Mouse (Mus musculus) telencephalon, adult 2 months (tissue): ENCODE data around the gene Eif1.
"Not testable (repeated sequence)": the region's sequence is repeated elsewhere in the genome, so short reads cannot be mapped to it uniquely, and the experiment has no call there.

Experiments used
- DNase-seq: peaks from one replicate; pipeline ENCODE4 v3.0.0-alpha.2; 2011; ENCODE audit warnings: low read depth, low spot score

The Eif1 gene

DNA sequence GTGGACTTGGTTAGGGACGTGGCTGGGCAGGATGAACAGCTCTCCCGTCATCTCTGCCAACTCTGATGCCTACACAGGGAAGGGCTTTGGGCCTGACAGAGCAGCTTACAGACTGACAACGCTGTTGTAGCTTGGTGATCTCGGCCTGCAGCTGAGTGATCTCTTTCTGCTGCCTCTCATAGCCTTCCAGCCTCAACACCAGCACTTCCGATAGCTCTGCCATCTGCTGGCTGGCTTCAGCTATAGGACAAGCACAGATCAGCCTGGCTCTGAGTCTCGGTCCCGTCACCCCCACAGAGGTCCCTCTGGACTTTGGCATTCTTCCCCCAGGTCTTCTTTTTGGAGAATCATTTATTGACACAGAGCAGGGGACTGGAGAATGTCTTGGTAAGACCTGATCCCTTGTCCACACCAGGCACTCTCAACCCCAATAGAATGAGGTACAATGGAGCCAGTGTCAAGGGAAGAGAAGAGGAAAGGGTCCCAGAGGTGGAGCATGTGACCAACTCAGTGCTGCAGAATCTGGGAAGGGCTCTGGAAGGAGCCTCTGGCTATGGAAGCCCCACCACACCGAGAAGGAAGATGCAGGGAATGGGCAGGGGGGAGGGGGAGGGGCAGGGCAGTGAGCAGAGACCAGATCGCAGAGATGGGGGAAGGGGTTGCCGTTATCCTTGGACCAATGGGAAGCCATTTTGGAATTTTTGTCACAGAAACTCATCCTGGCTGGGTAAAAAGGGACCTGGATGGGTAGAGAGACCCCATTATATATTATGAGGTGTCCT lies 32.6 kb downstream of the Eif1 start:
- peak; percentile 40 for DNase-seq

DNA sequence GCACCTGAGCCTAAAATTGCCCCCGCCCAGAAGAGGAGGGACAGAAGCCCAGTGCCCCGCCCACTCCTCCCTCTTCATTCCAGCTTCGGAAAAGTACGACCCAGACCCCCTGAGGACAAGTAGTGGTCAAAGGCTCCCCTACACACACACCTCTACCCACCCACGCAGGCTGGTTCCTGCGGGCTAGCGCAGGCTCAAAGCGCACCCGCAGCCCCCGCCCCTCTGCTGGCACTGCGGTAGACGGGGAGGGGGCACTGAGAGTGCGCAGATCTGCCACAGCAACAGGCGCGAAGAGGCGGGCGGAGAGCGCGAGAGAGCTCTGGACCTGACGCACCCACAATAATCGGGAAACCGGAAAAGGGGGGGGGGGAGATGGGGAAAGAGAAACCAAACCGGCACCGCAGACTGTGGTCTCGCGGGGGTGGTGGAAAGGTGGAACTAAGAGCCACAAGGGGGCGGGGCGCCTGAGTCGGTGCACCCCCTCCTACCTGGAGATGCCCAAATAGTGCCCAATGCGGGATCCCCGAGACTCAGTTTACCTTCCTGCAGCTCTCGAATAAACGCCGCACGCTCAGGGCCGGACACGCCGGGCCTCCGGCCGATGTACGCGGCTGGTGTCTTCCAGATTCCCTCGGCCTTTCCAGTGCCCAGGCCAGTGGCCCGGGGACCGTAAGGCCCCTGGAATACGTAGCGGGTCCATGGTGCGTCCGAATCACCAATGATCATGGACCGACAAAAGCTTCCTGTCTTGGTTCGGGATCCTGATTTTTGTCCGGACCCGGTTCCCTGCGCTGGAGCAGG lies 35.7 kb downstream of the Eif1 start:
- DNase-seq = no peak

DNA sequence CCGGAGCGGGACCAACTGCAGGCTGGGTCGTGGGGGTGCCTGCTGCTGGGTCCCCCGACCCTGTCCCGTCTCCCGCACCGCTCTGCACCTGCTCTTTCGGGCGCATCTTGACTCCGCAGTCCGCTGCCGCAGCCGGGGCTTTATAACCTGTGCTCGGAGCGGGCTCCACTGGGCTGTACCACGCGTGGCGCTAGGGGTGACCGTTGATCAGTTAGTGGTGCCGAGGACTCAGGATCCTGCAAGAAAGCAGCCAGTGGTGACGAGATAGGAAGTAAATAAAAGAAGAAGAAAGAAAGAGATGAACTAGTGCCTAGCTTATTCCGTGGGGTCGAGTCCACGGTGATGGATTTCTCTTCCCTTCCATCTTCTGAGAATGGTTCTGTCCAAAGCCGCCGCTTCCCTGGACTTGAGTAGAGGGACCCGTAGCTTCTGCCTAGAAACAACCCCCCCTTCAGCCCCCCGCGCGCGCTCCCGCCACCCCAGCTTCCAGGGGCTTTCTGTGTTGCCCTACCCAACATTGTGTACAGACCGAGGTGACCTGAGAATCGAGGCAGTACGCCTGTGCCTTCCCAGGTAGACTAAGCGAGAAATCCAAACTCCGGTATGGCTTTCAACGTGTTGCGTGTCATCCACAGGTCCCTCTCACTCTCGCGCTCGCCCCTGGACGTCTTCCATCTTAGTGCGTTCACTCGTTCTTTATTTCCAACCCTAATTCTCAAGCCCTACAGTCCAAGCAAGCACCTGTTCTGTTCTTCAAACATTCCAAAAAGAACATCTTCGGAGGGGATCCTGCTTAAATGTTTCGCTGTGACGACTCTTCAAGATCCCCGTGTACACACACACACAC lies 36.5 kb downstream of the Eif1 start, which contains the start of gene Hap1:
TSS of gene Hap1 (minus strand) at position 157 of the 847 bp plus-strand sequence.
- DNase-seq = peak; percentile 71

DNA sequence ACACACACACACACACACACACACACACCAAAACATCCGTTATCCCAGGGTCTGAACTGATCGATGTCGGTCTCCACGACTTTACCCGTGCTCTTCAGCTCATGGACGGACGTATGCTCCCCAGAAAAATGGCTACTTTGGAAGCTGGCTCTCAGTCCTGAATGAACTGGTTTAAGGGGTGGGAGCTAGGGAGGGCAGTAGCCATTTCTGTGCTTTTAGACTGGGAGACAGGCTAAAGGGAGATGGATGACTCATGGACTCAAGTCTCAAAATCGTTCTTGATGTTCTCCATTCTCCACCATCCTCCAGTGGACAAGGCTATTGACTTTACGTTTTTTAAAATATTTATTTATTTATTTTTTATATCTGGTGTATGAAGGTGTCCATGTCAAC lies 37.1 kb downstream of the Eif1 start:
- DNase-seq = no peak

DNA sequence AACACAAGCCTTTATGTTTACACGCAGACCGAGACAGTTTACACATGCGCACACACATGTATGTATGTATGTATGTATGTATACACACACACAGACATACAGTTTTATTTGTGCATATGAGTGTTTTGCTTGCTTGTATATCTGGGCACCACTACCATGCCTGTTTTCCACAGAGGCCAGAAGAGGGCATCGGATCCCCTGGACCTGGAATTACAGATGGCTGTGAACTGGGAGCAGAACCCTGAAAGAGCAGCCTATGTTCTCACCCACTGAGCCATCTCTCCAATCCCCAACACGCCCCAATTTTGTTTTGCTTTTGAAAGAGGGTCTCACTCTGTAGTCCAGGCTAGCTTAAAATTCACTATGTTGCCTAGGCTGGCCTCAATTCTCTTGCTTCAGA lies 37.7 kb downstream of the Eif1 start:
- no peak for DNase-seq

DNA sequence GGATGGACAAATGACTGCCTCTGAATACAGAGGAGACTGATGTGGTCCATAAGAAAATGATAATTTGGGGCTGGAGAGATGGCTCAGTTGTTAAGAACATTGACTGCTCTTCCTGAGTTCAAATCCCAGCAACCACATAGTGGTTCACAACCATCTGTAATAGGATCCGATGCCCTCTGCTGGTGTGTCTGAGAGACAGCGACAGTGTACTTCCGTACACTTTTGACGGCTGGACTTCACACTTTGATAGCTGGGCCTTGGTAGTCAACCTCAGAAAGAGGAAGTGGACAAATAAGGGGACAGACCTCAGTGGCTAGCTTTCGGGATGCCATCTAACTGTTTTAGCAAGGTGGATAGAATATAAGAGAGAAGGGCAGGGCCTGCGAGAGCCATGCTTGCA lies 40.5 kb downstream of the Eif1 start:
- DNase-seq = no peak

DNA sequence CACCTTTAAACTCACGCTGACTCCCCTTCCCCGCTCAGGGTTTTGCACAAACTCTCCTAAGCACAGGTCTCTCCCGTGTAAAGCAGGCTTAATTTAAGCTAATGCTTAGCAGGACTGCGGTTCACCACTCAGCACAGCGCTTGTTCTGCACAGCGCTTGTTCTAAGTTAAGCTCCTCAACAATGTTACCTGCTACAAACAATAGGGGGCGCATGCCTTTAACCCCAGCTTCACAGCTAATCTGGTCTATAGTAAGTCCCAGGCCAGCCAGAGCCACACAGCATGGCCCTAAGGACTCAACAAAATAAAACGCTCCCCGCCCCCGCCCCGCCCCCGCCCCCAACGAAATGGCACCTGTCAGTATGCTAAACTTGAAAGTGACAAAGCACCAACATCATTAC lies 41.4 kb downstream of the Eif1 start:
- not testable (repeated sequence) for DNase-seq

DNA sequence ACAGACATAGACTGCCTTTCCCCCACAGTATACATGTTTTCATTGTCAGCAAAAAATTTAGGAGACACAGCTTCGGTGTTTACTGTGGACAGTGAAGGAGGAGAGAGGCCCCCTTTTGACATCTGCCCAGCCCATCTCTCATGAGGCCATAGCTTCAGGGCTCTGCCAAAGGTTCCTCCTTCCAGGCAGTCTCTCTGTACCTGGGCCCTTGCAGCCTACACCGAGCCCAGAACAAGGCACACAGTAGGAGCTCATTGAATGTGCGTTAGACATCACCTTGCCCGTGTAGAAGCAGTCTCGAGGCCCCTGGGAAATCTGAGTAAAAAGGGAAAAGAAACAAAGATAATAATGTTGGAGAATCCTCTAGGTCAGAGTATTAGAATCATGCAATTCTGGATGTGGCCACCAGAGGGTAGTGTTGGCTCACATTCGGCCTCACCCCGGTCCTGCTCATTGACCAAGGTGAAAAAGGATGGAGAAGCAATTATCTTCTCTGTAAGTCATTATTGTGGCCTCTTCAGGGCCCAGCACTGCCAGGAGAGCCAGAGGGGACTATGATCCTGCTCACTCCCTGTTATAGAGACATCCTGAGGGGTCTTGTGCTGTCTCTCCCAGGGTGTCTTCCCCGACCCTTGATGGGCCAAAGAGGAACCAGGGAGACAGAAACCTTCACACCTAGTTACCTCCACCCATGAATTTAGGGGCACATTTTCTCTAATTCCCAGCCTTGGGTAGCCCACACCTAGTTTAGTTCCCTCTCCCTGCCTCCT lies 42.7 kb downstream of the Eif1 start:
- no peak for DNase-seq

DNA sequence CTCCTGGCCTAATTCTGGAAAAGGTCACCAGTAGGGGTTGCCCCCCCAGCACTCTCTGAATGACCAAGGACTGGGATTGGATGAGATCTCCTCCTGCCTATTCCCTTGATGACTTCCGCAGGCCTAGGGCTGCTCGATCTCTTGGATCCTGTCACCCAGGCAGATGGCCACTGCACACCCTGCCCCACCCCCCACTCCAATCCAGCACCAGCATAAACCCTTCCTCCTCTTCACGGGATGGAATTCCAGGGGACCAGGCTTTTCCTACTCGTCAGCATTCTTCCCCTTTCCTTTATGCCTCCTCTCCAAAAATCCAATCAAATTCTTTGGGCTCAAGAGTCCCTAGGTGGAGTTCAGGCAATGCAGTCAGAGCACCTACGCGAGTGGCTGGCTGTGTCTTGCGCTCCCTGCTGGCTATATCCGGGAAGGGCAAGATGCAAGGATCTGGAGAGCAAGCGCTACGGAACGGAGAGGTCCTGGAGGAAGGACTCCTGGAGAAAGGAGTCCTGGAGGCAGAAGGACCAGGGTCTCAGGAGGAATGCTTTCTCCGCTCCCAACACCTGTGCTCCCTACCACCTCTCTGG lies 43.4 kb downstream of the Eif1 start:
- no peak for DNase-seq

DNA sequence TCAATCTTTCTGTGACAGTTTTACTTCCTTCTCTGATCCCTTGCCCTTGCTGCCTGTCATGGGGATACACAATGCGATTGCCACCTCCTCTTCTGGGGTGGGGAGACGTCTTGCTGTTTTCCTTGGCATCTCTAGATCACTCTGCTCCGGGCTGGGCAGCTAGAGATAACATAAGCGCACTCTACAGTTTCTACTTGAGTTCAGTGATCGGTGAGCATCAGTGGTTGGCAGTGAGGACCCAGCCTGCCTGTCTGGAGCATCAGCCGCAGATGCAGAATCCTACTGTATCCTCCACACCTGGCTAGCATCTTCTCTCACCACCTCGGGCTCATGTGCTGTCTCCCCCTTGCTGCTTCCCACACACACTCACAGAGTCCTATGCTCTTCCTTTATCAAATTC lies 49.5 kb downstream of the Eif1 start:
- no peak for DNase-seq

DNA sequence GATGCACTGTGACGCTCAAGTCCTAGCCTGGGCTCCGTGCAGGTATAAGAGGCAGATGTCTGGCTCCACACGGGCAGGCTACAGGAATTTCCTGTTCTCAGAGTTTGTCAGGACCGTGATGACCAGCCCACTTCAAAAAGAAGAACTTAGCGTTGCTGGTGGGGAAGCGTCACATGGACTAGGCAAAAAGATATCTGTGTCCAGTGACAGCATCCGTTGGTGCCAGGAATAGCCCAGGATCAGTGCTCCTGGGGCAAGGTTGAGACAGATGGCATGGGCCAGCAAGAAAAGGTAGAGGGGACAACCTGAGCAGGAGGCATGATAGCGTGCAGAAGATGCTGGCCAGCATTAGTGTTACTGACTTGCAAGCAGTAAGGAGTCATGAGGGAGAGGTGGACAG lies 50.1 kb downstream of the Eif1 start:
- DNase-seq = no peak
